Mouse (Mus musculus) G1E (cell line): ENCODE results near the gene Zdhhc24. TPM values are rescaled to one million over a fixed set of nuclear protein-coding genes. Genes with fewer than 3 reads are reported as not detected.
A peak's percentile ranks its signal among the peaks of the same experiment; 100 is the strongest.

ENCODE experiments used
- ATAC-seq: 2 replicates; pipeline ENCODE4 v1.8.0; 2016; ENCODE audit warnings: mild to moderate bottlenecking; ENCODE audit not compliant: insufficient number of reproducible peaks, poor library complexity, low FRiP score, severe bottlenecking; ENCODE audit errors: extremely low read depth
- DNase-seq: peaks from one replicate; pipeline ENCODE4 v3.0.0; 2012; ENCODE audit warnings: low spot score
- H3K27me3 ChIP-seq: 2 replicates; pipeline ENCODE4 v1.6.1; 2012; ENCODE audit warnings: mild to moderate bottlenecking, low read length, inconsistent platforms; ENCODE audit not compliant: insufficient read depth
- H3K36me3 ChIP-seq: replicated peaks from 2 replicates; pipeline ENCODE3; 2012; ENCODE audit warnings: mild to moderate bottlenecking, inconsistent platforms
- H3K4me1 ChIP-seq: 2 replicates; pipeline ENCODE4 v1.6.1; 2012; ENCODE audit warnings: low read depth, low read length, inconsistent platforms, mixed read lengths; ENCODE audit not compliant: insufficient read depth
- H3K4me3 ChIP-seq: 2 replicates; pipeline ENCODE4 v1.5.1; 2012; ENCODE audit warnings: low read depth, mild to moderate bottlenecking, inconsistent platforms, low read length, moderate library complexity, mixed read lengths
- H3K9me3 ChIP-seq: replicated peaks from 2 replicates; pipeline ENCODE4 v1.6.1; 2012; ENCODE audit warnings: inconsistent platforms
- CTCF ChIP-seq: IDR thresholded peaks from 2 replicates; pipeline ENCODE4 v1.5.1; 2012; ENCODE audit warnings: low read depth, low read length, inconsistent platforms, mixed read lengths
- GATA1 ChIP-seq: IDR thresholded peaks from 2 replicates; pipeline ENCODE4 v1.6.1; 2012; ENCODE audit warnings: borderline replicate concordance, low read length, inconsistent platforms, mixed read lengths
- GATA2 ChIP-seq: IDR thresholded peaks from 2 replicates; pipeline ENCODE4 v1.6.1; 2012; ENCODE audit warnings: low read depth, low read length, inconsistent platforms, borderline replicate concordance
- POLR2AphosphoS5 ChIP-seq: IDR thresholded peaks from 2 replicates; pipeline ENCODE4 v1.6.1; 2012; ENCODE audit warnings: low read depth, low read length, inconsistent platforms; ENCODE audit not compliant: insufficient replicate concordance
- TAL1 ChIP-seq: conservative IDR thresholded peaks from 2 replicates; pipeline ENCODE4 v1.6.1; 2012; ENCODE audit warnings: low read depth, low read length, inconsistent platforms, mixed read lengths
- polyA plus RNA-seq: library from polyadenylated mRNA; stranded (reverse); fragments of >175 nt; gene quantifications from 2 replicates; pipeline ENCODE4 v1.2.3, GENCODE M21; 2012
- total RNA-seq, 2 experiments: library from RNA; stranded (forward) in 1 of 2; stranded (reverse) in 1 of 2; fragments of 200-1000 nt in 1 of 2; fragments of >200 nt in 1 of 2; fragmentation: Nextera tagmentation in 1 of 2; gene quantifications; 2 replicates each; pipeline ENCODE4 v1.2.3; 2014 to 2017

Zdhhc24 gene
- total RNA-seq (2014; fragmentation: Nextera tagmentation): 15.9 and 19.5 TPM in 2 replicates
- 13.9 and 15.7 TPM in 2 replicates for total RNA-seq (2017)
- polyA plus RNA-seq: 1.8 and 2.0 TPM in 2 replicates

GRCm38 (mm10) chr19:4878405-4879323 lies at the start of gene Zdhhc24:
Gene Zdhhc24 (plus strand): TSS chr19:4878668.
- Histone ChIP-seq H3K27me3 (peaks cover 22% of the 10 kb centered on the region), H3K36me3 (peaks cover 40% of the 10 kb centered on the region), H3K4me3 (peak within 1 kb of the TSS; percentile 98), H3K9me3 (no peaks in the 10 kb centered on the region), H3K4me1 (peaks cover 39% of the 10 kb centered on the region)
- TF ChIP-seq GATA2 (peak; percentile 100), POLR2AphosphoS5 (no peak)
- DNase-seq (peak; percentile 99), ATAC-seq (peak; percentile 100)

- no peak overlapping the region for H3K4me3 ChIP-seq
- no peak for TF ChIP-seq GATA2
- H3K36me3 ChIP-seq: peaks cover 94% of the 10 kb centered on the region
- no peaks in the 10 kb centered on the region for H3K27me3 ChIP-seq
- peaks cover 3% of the 10 kb centered on the region; the same call in 1 of the 2 replicates for H3K4me1 ChIP-seq
- DNase-seq: no peak
- H3K9me3 ChIP-seq: no peaks in the 10 kb centered on the region
- no peak for ATAC-seq
Measured at GRCm38 (mm10) chr19:4829156-4829555, 49.3 kb upstream of the Zdhhc24 start.

DNA sequence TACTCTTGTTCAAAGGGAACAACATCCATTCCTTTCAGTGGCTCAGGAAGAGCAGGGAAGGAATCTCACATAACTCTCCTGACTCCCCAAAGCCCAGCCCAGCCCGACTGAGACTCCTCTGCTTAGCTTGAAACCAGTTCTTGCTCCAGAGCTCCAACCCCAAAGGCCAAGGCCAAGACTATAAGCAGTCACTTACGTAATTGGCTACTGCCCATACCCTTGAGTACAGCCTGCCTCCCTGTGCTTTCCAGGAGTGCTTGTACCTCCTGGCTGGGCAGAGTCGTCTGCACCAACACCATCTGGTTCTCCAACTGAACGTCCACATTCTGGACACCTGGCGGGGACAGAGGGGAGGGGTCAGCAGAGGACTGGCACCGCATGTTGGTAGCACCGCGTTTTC lies 44.5 kb upstream of the Zdhhc24 start:
- H3K4me3 ChIP-seq: no peak overlapping the region
- TF ChIP-seq GATA1 (no peak), POLR2AphosphoS5 (no peak), GATA2 (no peak), CTCF (no peak), TAL1 (no peak)
- H3K36me3 ChIP-seq: peaks cover 80% of the 10 kb centered on the region
- peaks cover 19% of the 10 kb centered on the region for H3K4me1 ChIP-seq
- DNase-seq (no peak), ATAC-seq (no peak)
- H3K27me3 ChIP-seq: no peaks in the 10 kb centered on the region
- H3K9me3 ChIP-seq: no peaks in the 10 kb centered on the region

GRCm38 (mm10) chr19:4836096-4836495 lies 42.4 kb upstream of the Zdhhc24 start:
- peaks cover 13% of the 10 kb centered on the region for H3K27me3 ChIP-seq
- no peak overlapping the region for H3K4me3 ChIP-seq
- H3K4me1 ChIP-seq: peaks cover 32% of the 10 kb centered on the region
- H3K9me3 ChIP-seq: no peaks in the 10 kb centered on the region
- ATAC-seq (no peak), DNase-seq (no peak)
- H3K36me3 ChIP-seq: peaks cover 59% of the 10 kb centered on the region
- no peak for TF ChIP-seq POLR2AphosphoS5
- no peak for TF ChIP-seq CTCF
- no peak for TF ChIP-seq TAL1
- TF ChIP-seq GATA1: no peak
- no peak for TF ChIP-seq GATA2

DNA sequence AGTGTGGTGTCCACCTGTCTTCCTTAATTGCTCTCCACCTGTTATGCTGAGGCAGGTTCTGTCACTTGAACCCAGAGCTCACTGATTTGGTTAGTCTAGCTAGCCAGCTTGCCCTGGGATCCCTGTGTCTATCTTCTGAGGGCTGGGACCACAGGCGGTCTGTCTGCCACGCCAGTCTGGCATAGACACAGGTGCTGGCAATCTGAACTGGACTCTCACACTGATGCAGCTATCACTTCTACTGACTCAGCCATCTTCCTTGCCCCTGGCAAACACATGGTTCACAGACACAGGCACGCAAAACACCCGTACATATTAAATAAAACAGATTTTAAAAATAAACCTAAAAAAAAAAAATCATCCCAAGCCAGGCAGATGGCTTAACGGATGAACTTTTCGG lies 41.4 kb upstream of the Zdhhc24 start:
- no peak for DNase-seq
- Histone ChIP-seq H3K27me3 (peaks cover 22% of the 10 kb centered on the region), H3K9me3 (no peaks in the 10 kb centered on the region), H3K36me3 (peaks cover 51% of the 10 kb centered on the region), H3K4me1 (peaks cover 34% of the 10 kb centered on the region), H3K4me3 (no peak overlapping the region)
- ATAC-seq: no peak
- TF ChIP-seq TAL1 (no peak), POLR2AphosphoS5 (no peak), GATA1 (no peak), CTCF (no peak)

GRCm38 (mm10) chr19:4838526-4839140 lies 39.8 kb upstream of the Zdhhc24 start:
- H3K4me1 ChIP-seq: peaks cover 32% of the 10 kb centered on the region
- DNase-seq: peak; percentile 25
- H3K9me3 ChIP-seq: no peaks in the 10 kb centered on the region
- no peak for TF ChIP-seq TAL1
- TF ChIP-seq GATA1: no peak
- TF ChIP-seq CTCF: no peak
- TF ChIP-seq POLR2AphosphoS5: no peak
- no peak for TF ChIP-seq GATA2
- peaks cover 26% of the 10 kb centered on the region for H3K27me3 ChIP-seq
- peak overlapping the region; percentile 75 for H3K4me3 ChIP-seq
- peaks cover 35% of the 10 kb centered on the region for H3K36me3 ChIP-seq
- no peak for ATAC-seq
